Mouse (Mus musculus) forebrain, postnatal 0 days (tissue): ENCODE measurements around the gene U2af1l4. TPM values are rescaled to one million over a fixed set of nuclear protein-coding genes. Genes with fewer than 3 reads are reported as not detected.

Source experiments
- ATAC-seq: fragments of 200-750 bp; cut with Nextera tagmentation; 2 replicates; pipeline ENCODE4 v1.8.0; 2017; ENCODE audit warnings: mild to moderate bottlenecking, moderate library complexity
- DNase-seq: peaks from one replicate; pipeline ENCODE4 v3.0.0-alpha.2; 2015
- H3K27ac ChIP-seq: fragments of 300-500 bp; sonication (generic); 2 replicates; pipeline ENCODE4 v1.5.1; 2014; ENCODE audit warnings: low read depth, mild to moderate bottlenecking, antibody characterized with exemption, low read length, moderate library complexity, mixed read lengths
- H3K27me3 ChIP-seq: fragments of 300-500 bp; sonication (generic); 2 replicates; pipeline ENCODE4 v1.6.1; 2014; ENCODE audit warnings: mild to moderate bottlenecking, low read length, mixed read lengths; ENCODE audit not compliant: insufficient read depth
- H3K36me3 ChIP-seq: fragments of 300-500 bp; sonication (generic); 2 replicates; pipeline ENCODE4 v1.6.1; 2014; ENCODE audit warnings: mild to moderate bottlenecking, moderate library complexity; ENCODE audit not compliant: insufficient read depth
- H3K4me1 ChIP-seq: fragments of 300-500 bp; sonication (generic); 2 replicates; pipeline ENCODE4 v1.6.1; 2014; ENCODE audit warnings: antibody characterized with exemption; ENCODE audit not compliant: insufficient read depth
- H3K4me2 ChIP-seq: fragments of 300-500 bp; sonication (generic); 2 replicates; pipeline ENCODE4 v1.6.1; 2014; ENCODE audit warnings: low read depth, mild to moderate bottlenecking, moderate library complexity
- H3K4me3 ChIP-seq: fragments of 300-500 bp; sonication (generic); 2 replicates; pipeline ENCODE4 v1.5.1; 2014; ENCODE audit warnings: low read depth, low read length, mixed read lengths
- H3K9ac ChIP-seq: fragments of 300-500 bp; sonication (generic); 2 replicates; pipeline ENCODE4 v1.6.1; 2014; ENCODE audit warnings: mild to moderate bottlenecking
- H3K9me3 ChIP-seq: fragments of 300-500 bp; sonication (generic); 2 replicates; pipeline ENCODE4 v1.6.1; 2016; ENCODE audit warnings: low read length
- CTCF ChIP-seq: sonication (generic); IDR thresholded peaks from 2 replicates; pipeline ENCODE4 v1.5.1; 2016; ENCODE audit warnings: antibody characterized with exemption, control low read depth, low read depth
- WGBS: fragments of 180-500 bp; shearing (Covaris S2); extraction: QIAGEN DNeasy Blood & Tissue Kit; methylation state at CpG from one replicate; pipeline ENCODE4 v1.1.7; 2014; 5-methylcytosine and 5-hydroxymethylcytosine counted together
- polyA plus RNA-seq: library from polyadenylated mRNA; unstranded; fragments of >200 nt; fragmentation: Nextera tagmentation; extraction: Ambion mirVana; gene quantifications from 2 replicates; pipeline ENCODE4 v1.2.1, GENCODE M21; 2015
- total RNA-seq: library from RNA; depleted of rRNA; stranded (reverse); fragments of >200 nt; gene quantifications from 2 replicates; pipeline ENCODE4 v1.2.3, GENCODE M21; 2014

U2af1l4 gene
- total and polyA plus RNA-seq, 2 experiments from 2014 or later: 48.8 to 117 TPM

- H3K36me3 ChIP-seq: peaks cover 51% of the 10 kb centered on the region
- no peak overlapping the region for H3K4me2 ChIP-seq
- WGBS: 91% methylated on average over 9 of the region's 9 CpGs
- TF ChIP-seq CTCF: no peak
- H3K4me3 ChIP-seq: no peak overlapping the region
- H3K4me1 ChIP-seq: no peaks in the 10 kb centered on the region; the same call in 1 of the 2 replicates
- no peaks in the 10 kb centered on the region for H3K9me3 ChIP-seq
- no peak overlapping the region for H3K9ac ChIP-seq
- no peaks in the 10 kb centered on the region for H3K27me3 ChIP-seq
- DNase-seq (no peak), ATAC-seq (no peak)
- H3K27ac ChIP-seq: no peak overlapping the region
Measured at GRCm38 (mm10) chr7:30566033-30566432, 2.9 kb downstream of the U2af1l4 start.

GRCm38 (mm10) chr7:30567555-30567954 lies 4.5 kb downstream of the U2af1l4 start:
- Histone ChIP-seq H3K36me3 (peaks cover 65% of the 10 kb centered on the region), H3K4me1 (no peaks in the 10 kb centered on the region), H3K27me3 (no peaks in the 10 kb centered on the region), H3K9ac (no peak overlapping the region), H3K27ac (no peak overlapping the region), H3K4me3 (no peak overlapping the region), H3K4me2 (no peak overlapping the region), H3K9me3 (no peaks in the 10 kb centered on the region)
- ATAC-seq (no peak), DNase-seq (no peak)
- TF ChIP-seq CTCF: no peak
- WGBS: 89% methylated on average over 11 of the region's 11 CpGs

- H3K9me3 ChIP-seq: no peaks in the 10 kb centered on the region
- H3K4me1 ChIP-seq: no peaks in the 10 kb centered on the region
- ATAC-seq (no peak), DNase-seq (no peak)
- peaks cover 96% of the 10 kb centered on the region for H3K36me3 ChIP-seq
- no peak overlapping the region for H3K27ac ChIP-seq
- H3K4me3 ChIP-seq: no peak overlapping the region
- WGBS: 82% methylated on average over 5 of the region's 5 CpGs
- H3K9ac ChIP-seq: no peak overlapping the region
- no peaks in the 10 kb centered on the region for H3K27me3 ChIP-seq
- no peak overlapping the region for H3K4me2 ChIP-seq
- no peak for TF ChIP-seq CTCF
Measured at GRCm38 (mm10) chr7:30572389-30572788, 9.3 kb downstream of the U2af1l4 start.

- Histone ChIP-seq H3K27me3 (no peaks in the 10 kb centered on the region), H3K4me2 (no peak overlapping the region), H3K9ac (no peak overlapping the region), H3K27ac (no peak overlapping the region), H3K4me1 (no peaks in the 10 kb centered on the region), H3K9me3 (no peaks in the 10 kb centered on the region), H3K36me3 (peaks cover 98% of the 10 kb centered on the region), H3K4me3 (no peak overlapping the region)
- DNase-seq: no peak
- no peak for TF ChIP-seq CTCF
- 66% methylated on average over 2 of the region's 2 CpGs for WGBS
- no peak for ATAC-seq
Measured at GRCm38 (mm10) chr7:30572969-30573368, 9.9 kb downstream of the U2af1l4 start.

- ATAC-seq (no peak), DNase-seq (no peak)
- Histone ChIP-seq H3K36me3 (peaks cover 98% of the 10 kb centered on the region), H3K27ac (no peak overlapping the region), H3K9me3 (no peaks in the 10 kb centered on the region), H3K27me3 (no peaks in the 10 kb centered on the region), H3K4me3 (no peak overlapping the region), H3K4me1 (no peaks in the 10 kb centered on the region), H3K9ac (no peak overlapping the region), H3K4me2 (no peak overlapping the region)
- TF ChIP-seq CTCF: no peak
- 94% methylated on average over 8 of the region's 8 CpGs for WGBS
Measured at GRCm38 (mm10) chr7:30579950-30580349, 16.8 kb downstream of the U2af1l4 start.

- 95% methylated on average over 16 of the region's 16 CpGs for WGBS
- Histone ChIP-seq H3K27me3 (no peaks in the 10 kb centered on the region), H3K9me3 (no peaks in the 10 kb centered on the region), H3K9ac (no peak overlapping the region), H3K4me1 (no peaks in the 10 kb centered on the region), H3K4me2 (no peak overlapping the region), H3K4me3 (no peak overlapping the region), H3K36me3 (peaks cover 95% of the 10 kb centered on the region), H3K27ac (no peak overlapping the region)
- ATAC-seq (no peak), DNase-seq (no peak)
- TF ChIP-seq CTCF: no peak
Measured at GRCm38 (mm10) chr7:30581547-30581946, 18.4 kb downstream of the U2af1l4 start.

GRCm38 (mm10) chr7:30584339-30584738 lies 21.2 kb downstream of the U2af1l4 start:
- no peaks in the 10 kb centered on the region for H3K9me3 ChIP-seq
- no peak overlapping the region for H3K27ac ChIP-seq
- H3K4me3 ChIP-seq: no peak overlapping the region
- DNase-seq (no peak), ATAC-seq (no peak)
- TF ChIP-seq CTCF: no peak
- no peak overlapping the region for H3K4me2 ChIP-seq
- H3K9ac ChIP-seq: no peak overlapping the region
- H3K36me3 ChIP-seq: peaks cover 69% of the 10 kb centered on the region
- H3K4me1 ChIP-seq: peaks cover 8% of the 10 kb centered on the region
- H3K27me3 ChIP-seq: no peaks in the 10 kb centered on the region
- 94% methylated on average over 10 of the region's 10 CpGs for WGBS

- no peak for TF ChIP-seq CTCF
- 97% methylated on average over 7 of the region's 7 CpGs for WGBS
- Histone ChIP-seq H3K4me3 (no peak overlapping the region), H3K36me3 (peaks cover 61% of the 10 kb centered on the region), H3K27me3 (no peaks in the 10 kb centered on the region), H3K27ac (no peak overlapping the region), H3K4me1 (peaks cover 8% of the 10 kb centered on the region), H3K9ac (no peak overlapping the region), H3K9me3 (no peaks in the 10 kb centered on the region), H3K4me2 (no peak overlapping the region)
- DNase-seq (no peak), ATAC-seq (no peak)
Measured at GRCm38 (mm10) chr7:30585170-30585569, 22.1 kb downstream of the U2af1l4 start.
